Mouse (Mus musculus): Measurements from ENCODE around the gene Flg2. TPM values are rescaled to one million over a fixed set of nuclear protein-coding genes. Genes with fewer than 3 reads are reported as not detected.

Flg2 gene
- not detected for polyA plus RNA-seq (2014; fragmentation: Illumina TruSeq; extraction: RNeasy Lipid Tissue Mini Kit (QIAGEN cat#74804); ENCODE audit: low read depth, low replicate concordance)

DNA sequence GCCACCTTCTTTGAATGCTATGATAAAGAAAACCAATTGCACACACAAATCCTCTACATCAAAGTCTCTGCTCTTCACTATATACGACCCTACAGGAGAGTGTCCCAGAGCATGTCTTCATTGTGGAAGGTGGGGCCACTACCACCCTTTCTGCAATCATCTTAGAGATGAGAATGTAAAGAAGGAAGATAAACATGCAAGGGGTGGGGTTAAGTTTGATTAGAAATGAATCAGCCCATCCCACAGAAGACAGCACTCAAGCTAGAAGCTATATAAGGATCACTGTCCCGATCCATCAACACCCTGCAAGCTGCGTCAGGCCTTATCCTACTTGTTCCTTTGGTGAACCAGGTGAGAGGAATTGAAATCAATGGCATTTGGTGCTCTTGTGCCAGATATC lies at the start of gene Flg2:
TSS of gene Flg2 (plus strand) at position 301 of the 400 bp plus-strand sequence.

Other genes with a start within 250 kb of the Flg2 start
- not detected for gene Lce3d, start 239.9 kb upstream of the Flg2 start, polyA plus RNA-seq (2014; fragmentation: Illumina TruSeq; extraction: RNeasy Lipid Tissue Mini Kit (QIAGEN cat#74804); ENCODE audit: low read depth, low replicate concordance)
- not detected for gene Lce3e, start 230.2 kb upstream of the Flg2 start, polyA plus RNA-seq (2014; fragmentation: Illumina TruSeq; extraction: RNeasy Lipid Tissue Mini Kit (QIAGEN cat#74804); ENCODE audit: low read depth, low replicate concordance)
- not detected for gene Lce3f, start 205.1 kb upstream of the Flg2 start, polyA plus RNA-seq (2014; fragmentation: Illumina TruSeq; extraction: RNeasy Lipid Tissue Mini Kit (QIAGEN cat#74804); ENCODE audit: low read depth, low replicate concordance)
- gene Crct1, start 181.6 kb upstream of the Flg2 start, polyA plus RNA-seq (2014; fragmentation: Illumina TruSeq; extraction: RNeasy Lipid Tissue Mini Kit (QIAGEN cat#74804); ENCODE audit: low read depth, low replicate concordance), result not detected
- not detected for gene Lce1m, start 178.2 kb upstream of the Flg2 start, polyA plus RNA-seq (2014; fragmentation: Illumina TruSeq; extraction: RNeasy Lipid Tissue Mini Kit (QIAGEN cat#74804); ENCODE audit: low read depth, low replicate concordance)
- gene Gm4858, start 128.5 kb upstream of the Flg2 start, polyA plus RNA-seq (2014; fragmentation: Illumina TruSeq; extraction: RNeasy Lipid Tissue Mini Kit (QIAGEN cat#74804); ENCODE audit: low read depth, low replicate concordance), result not detected
- not detected for gene Crnn, start 52.5 kb upstream of the Flg2 start, polyA plus RNA-seq (2014; fragmentation: Illumina TruSeq; extraction: RNeasy Lipid Tissue Mini Kit (QIAGEN cat#74804); ENCODE audit: low read depth, low replicate concordance)
- gene Flg, start 76.2 kb downstream of the Flg2 start, polyA plus RNA-seq (2014; fragmentation: Illumina TruSeq; extraction: RNeasy Lipid Tissue Mini Kit (QIAGEN cat#74804); ENCODE audit: low read depth, low replicate concordance), result not detected
- gene Hrnr, start 122.5 kb downstream of the Flg2 start, polyA plus RNA-seq (2014; fragmentation: Illumina TruSeq; extraction: RNeasy Lipid Tissue Mini Kit (QIAGEN cat#74804); ENCODE audit: low read depth, low replicate concordance), result not detected
- gene Rptn, start 196.4 kb downstream of the Flg2 start, polyA plus RNA-seq (2014; fragmentation: Illumina TruSeq; extraction: RNeasy Lipid Tissue Mini Kit (QIAGEN cat#74804); ENCODE audit: low read depth, low replicate concordance), result not detected
- 0.13 TPM for gene Tchh, start 245.1 kb downstream of the Flg2 start, polyA plus RNA-seq (2014; fragmentation: Illumina TruSeq; extraction: RNeasy Lipid Tissue Mini Kit (QIAGEN cat#74804); ENCODE audit: low read depth, low replicate concordance)

Measured in liver, adult 10 weeks (tissue).